Mouse (Mus musculus) megakaryocyte-erythroid progenitor cell, adult 5-6 weeks (primary cell): ENCODE results near the gene Syngr4. TPM values are rescaled to one million over a fixed set of nuclear protein-coding genes. Genes with fewer than 3 reads are reported as not detected.

ENCODE experiments used
- total RNA-seq, 2 experiments: library from RNA; stranded (forward) in 1 of 2; stranded (reverse) in 1 of 2; fragments of 200-1000, 215-1000 nt in 1 of 2; fragments of >200 nt in 1 of 2; fragmentation: Nextera tagmentation in 1 of 2; gene quantifications; 2 replicates each; pipeline ENCODE4 v1.2.3; 2014 to 2017

Syngr4 gene
- total RNA-seq, 2 experiments from 2014 or later, result not detected

Other genes starting within 250 kb of the Syngr4 start
- not detected in 2 replicates for gene Fut2, start 230.3 kb downstream of the Syngr4 start, total RNA-seq (2014; fragmentation: Nextera tagmentation)
- not detected in 2 replicates for gene Fut2, start 230.3 kb downstream of the Syngr4 start, total RNA-seq (2017)
- gene Ntn5, start 212.7 kb downstream of the Syngr4 start, total RNA-seq (2014; fragmentation: Nextera tagmentation), result not detected in 2 replicates
- not detected in 2 replicates for gene Ntn5, start 212.7 kb downstream of the Syngr4 start, total RNA-seq (2017)
- not detected in 2 replicates for gene Sec1, start 202.3 kb downstream of the Syngr4 start, total RNA-seq (2014; fragmentation: Nextera tagmentation)
- gene Sec1, start 202.3 kb downstream of the Syngr4 start, total RNA-seq (2017), result not detected in 2 replicates
- gene Car11, start 196.9 kb downstream of the Syngr4 start, total RNA-seq (2014; fragmentation: Nextera tagmentation), result not detected in 2 replicates
- gene Car11, start 196.9 kb downstream of the Syngr4 start, total RNA-seq (2017), result not detected in 2 replicates
- gene Dbp, start 191.6 kb downstream of the Syngr4 start, total RNA-seq (2014; fragmentation: Nextera tagmentation), result 7.1 and 9.1 TPM in 2 replicates
- 5.6 and 6.2 TPM in 2 replicates for gene Dbp, start 191.6 kb downstream of the Syngr4 start, total RNA-seq (2017)
- 2,679 and 3,223 TPM in 2 replicates for gene Rpl18, start 181.3 kb downstream of the Syngr4 start, total RNA-seq (2014; fragmentation: Nextera tagmentation)
- gene Rpl18, start 181.3 kb downstream of the Syngr4 start, total RNA-seq (2017), result 1,594 and 2,062 TPM in 2 replicates
- gene Sphk2, start 178.7 kb downstream of the Syngr4 start, total RNA-seq (2014; fragmentation: Nextera tagmentation), result 16.3 and 19.8 TPM in 2 replicates
- gene Sphk2, start 178.7 kb downstream of the Syngr4 start, total RNA-seq (2017), result 7.5 and 7.8 TPM in 2 replicates
- 1.1 and 2.1 TPM in 2 replicates for gene Fam83e, start 175.5 kb downstream of the Syngr4 start, total RNA-seq (2014; fragmentation: Nextera tagmentation)
- 0.61 and 2.9 TPM in 2 replicates for gene Fam83e, start 175.5 kb downstream of the Syngr4 start, total RNA-seq (2017)
- not detected in 2 replicates for gene Spaca4, start 170.9 kb downstream of the Syngr4 start, total RNA-seq (2014; fragmentation: Nextera tagmentation)
- not detected in 2 replicates for gene Spaca4, start 170.9 kb downstream of the Syngr4 start, total RNA-seq (2017)
- gene Lmtk3, start 113.0 kb downstream of the Syngr4 start, total RNA-seq (2014; fragmentation: Nextera tagmentation), result not detected in 2 replicates
- not detected in 2 replicates for gene Lmtk3, start 113.0 kb downstream of the Syngr4 start, total RNA-seq (2017)
- 0.84 TPM in 1 of 2 replicates, not detected in the other for gene Sult2b1, start 112.0 kb downstream of the Syngr4 start, total RNA-seq (2014; fragmentation: Nextera tagmentation)
- gene Sult2b1, start 112.0 kb downstream of the Syngr4 start, total RNA-seq (2017), result not detected in 2 replicates
- gene Cyth2, start 82.1 kb downstream of the Syngr4 start, total RNA-seq (2014; fragmentation: Nextera tagmentation), result 27.2 and 30.8 TPM in 2 replicates
- gene Cyth2, start 82.1 kb downstream of the Syngr4 start, total RNA-seq (2017), result 36.9 and 38.0 TPM in 2 replicates
- gene Kcnj14, start 71.9 kb downstream of the Syngr4 start, total RNA-seq (2014; fragmentation: Nextera tagmentation), result not detected in 2 replicates
- not detected in 2 replicates for gene Kcnj14, start 71.9 kb downstream of the Syngr4 start, total RNA-seq (2017)
- gene Grwd1, start 65.8 kb downstream of the Syngr4 start, total RNA-seq (2014; fragmentation: Nextera tagmentation), result 45.7 and 67.7 TPM in 2 replicates
- gene Grwd1, start 65.8 kb downstream of the Syngr4 start, total RNA-seq (2017), result 22.1 and 39.4 TPM in 2 replicates
- 76.7 and 91.3 TPM in 2 replicates for gene Kdelr1, start 23.9 kb downstream of the Syngr4 start, total RNA-seq (2014; fragmentation: Nextera tagmentation)
- gene Kdelr1, start 23.9 kb downstream of the Syngr4 start, total RNA-seq (2017), result 44.4 and 50.2 TPM in 2 replicates
- 0.92 TPM in 1 of 2 replicates, not detected in the other for gene Grin2d, start 18.3 kb downstream of the Syngr4 start, total RNA-seq (2014; fragmentation: Nextera tagmentation)
- 0.23 TPM in 1 of 2 replicates, not detected in the other for gene Grin2d, start 18.3 kb downstream of the Syngr4 start, total RNA-seq (2017)
- gene Tmem143, start 227 bp upstream of the Syngr4 start, total RNA-seq (2014; fragmentation: Nextera tagmentation), result 9.1 and 10.3 TPM in 2 replicates
- gene Tmem143, start 227 bp upstream of the Syngr4 start, total RNA-seq (2017), result 7.3 and 11.3 TPM in 2 replicates
- 167 and 180 TPM in 2 replicates for gene Emp3, start 24.7 kb upstream of the Syngr4 start, total RNA-seq (2014; fragmentation: Nextera tagmentation)
- gene Emp3, start 24.7 kb upstream of the Syngr4 start, total RNA-seq (2017), result 109 and 112 TPM in 2 replicates
- 2.3 and 5.3 TPM in 2 replicates for gene Ccdc114, start 27.4 kb upstream of the Syngr4 start, total RNA-seq (2014; fragmentation: Nextera tagmentation)
- 4.1 and 4.6 TPM in 2 replicates for gene Ccdc114, start 27.4 kb upstream of the Syngr4 start, total RNA-seq (2017)
- not detected in 2 replicates for gene Abcc6, start 133.6 kb upstream of the Syngr4 start, total RNA-seq (2014; fragmentation: Nextera tagmentation)
- gene Abcc6, start 133.6 kb upstream of the Syngr4 start, total RNA-seq (2017), result not detected in 2 replicates
- 86.4 and 105 TPM in 2 replicates for gene Nomo1, start 137.0 kb upstream of the Syngr4 start, total RNA-seq (2014; fragmentation: Nextera tagmentation)
- 76.8 and 89.3 TPM in 2 replicates for gene Nomo1, start 137.0 kb upstream of the Syngr4 start, total RNA-seq (2017)
- not detected in 2 replicates for gene Kcnj11, start 204.1 kb upstream of the Syngr4 start, total RNA-seq (2014; fragmentation: Nextera tagmentation)
- not detected in 2 replicates for gene Kcnj11, start 204.1 kb upstream of the Syngr4 start, total RNA-seq (2017)